Mouse (Mus musculus) midbrain, embryonic 11.5 days (tissue): ENCODE data around the gene Smim10l1. TPM values are rescaled to one million over a fixed set of nuclear protein-coding genes. Genes with fewer than 3 reads are reported as not detected.

ENCODE experiments used
- ATAC-seq: fragments of 200-750 bp; cut with Nextera tagmentation; 2 replicates; pipeline ENCODE4 v1.8.0; 2017; ENCODE audit warnings: moderate TSS enrichment, moderate library complexity; ENCODE audit not compliant: low FRiP score
- DNase-seq: peaks from one replicate; pipeline ENCODE4 v3.0.0; 2015; ENCODE audit warnings: low spot score; ENCODE audit errors: missing footprints
- H3K27ac ChIP-seq: fragments of 300-500 bp; sonication (generic); 2 replicates; pipeline ENCODE4 v1.5.1; 2014; ENCODE audit warnings: low read depth, low read length
- H3K27me3 ChIP-seq: fragments of 300-500 bp; sonication (generic); 2 replicates; pipeline ENCODE4 v1.6.1; 2014; ENCODE audit warnings: mild to moderate bottlenecking, low read length, moderate library complexity, mixed read lengths; ENCODE audit not compliant: control insufficient read depth, insufficient read depth
- H3K36me3 ChIP-seq: fragments of 300-500 bp; sonication (generic); 2 replicates; pipeline ENCODE4 v1.6.1; 2014; ENCODE audit warnings: mild to moderate bottlenecking, low read length, moderate library complexity, mixed read lengths; ENCODE audit not compliant: control insufficient read depth, insufficient read depth
- H3K4me1 ChIP-seq: fragments of 300-500 bp; sonication (generic); 2 replicates; pipeline ENCODE4 v1.6.1; 2014; ENCODE audit warnings: low read length; ENCODE audit not compliant: control insufficient read depth, insufficient read depth
- H3K4me2 ChIP-seq: fragments of 300-500 bp; sonication (generic); 2 replicates; pipeline ENCODE4 v1.6.1; 2014; ENCODE audit warnings: mild to moderate bottlenecking, moderate library complexity
- H3K4me3 ChIP-seq: fragments of 300-500 bp; sonication (generic); 2 replicates; pipeline ENCODE4 v1.5.1; 2014; ENCODE audit warnings: low read depth, low read length
- H3K9ac ChIP-seq: fragments of 300-500 bp; sonication (generic); 2 replicates; pipeline ENCODE4 v1.6.1; 2014; ENCODE audit warnings: low read length
- H3K9me3 ChIP-seq: fragments of 300-500 bp; sonication (generic); 2 replicates; pipeline ENCODE4 v1.6.1; 2016; ENCODE audit warnings: low read length; ENCODE audit not compliant: control insufficient read depth
- WGBS: fragments of 180-500 bp; shearing (Covaris S2); extraction: QIAGEN DNeasy Blood & Tissue Kit; methylation state at CpG from one replicate; pipeline ENCODE4 v1.1.7; 2014; 5-methylcytosine and 5-hydroxymethylcytosine counted together
- polyA plus RNA-seq: library from polyadenylated mRNA; unstranded; fragments of >200 nt; fragmentation: Nextera tagmentation; extraction: Ambion mirVana; gene quantifications from 2 replicates; pipeline ENCODE4 v1.2.1, GENCODE M21; 2014

Smim10l1 gene
- 81.3 and 88.2 TPM in 2 replicates for polyA plus RNA-seq

DNA sequence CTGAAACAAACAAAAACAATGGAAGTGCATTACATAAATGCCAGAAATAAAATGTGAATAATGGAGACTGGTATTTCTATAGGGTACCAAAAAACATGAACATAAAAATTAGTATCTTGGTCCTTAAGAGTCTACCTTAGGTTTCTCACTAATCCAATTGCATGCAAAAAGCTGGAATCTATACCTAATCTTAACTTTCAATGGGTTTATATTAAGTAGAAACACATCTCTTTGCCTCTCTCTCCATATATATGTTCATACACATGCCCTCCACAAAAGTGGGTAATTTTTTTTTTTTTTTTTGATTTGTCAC lies at the start of gene Smim10l1:
Gene Smim10l1, plus strand, starts transcription at position 301 of the 313 bp plus-strand sequence.
- H3K27ac ChIP-seq: peak within 1 kb of the TSS; percentile 97
- H3K4me3 ChIP-seq: peak within 1 kb of the TSS; percentile 78
- H3K36me3 ChIP-seq: no peaks in the 10 kb centered on the region
- DNase-seq (no peak), ATAC-seq (no peak)
- H3K4me2 ChIP-seq: peak within 1 kb of the TSS; percentile 51
- peaks cover 2% of the 10 kb centered on the region; the same call in 1 of the 2 replicates for H3K4me1 ChIP-seq
- peak within 1 kb of the TSS; percentile 96 for H3K9ac ChIP-seq
- no peaks in the 10 kb centered on the region for H3K9me3 ChIP-seq
- no peaks in the 10 kb centered on the region for H3K27me3 ChIP-seq

GRCm38 (mm10) chr6:133055716-133056115 lies 49.0 kb upstream of the Smim10l1 start, which contains the start of gene Tas2r140:
Tas2r140 (minus strand) TSS chr6:133055816.
- no peak within 1 kb of the TSS for H3K4me2 ChIP-seq
- no peaks in the 10 kb centered on the region for H3K27me3 ChIP-seq
- DNase-seq (no peak), ATAC-seq (no peak)
- H3K9ac ChIP-seq: no peak within 1 kb of the TSS
- H3K27ac ChIP-seq: no peak within 1 kb of the TSS
- no peaks in the 10 kb centered on the region for H3K4me1 ChIP-seq
- no peaks in the 10 kb centered on the region for H3K36me3 ChIP-seq
- no peak within 1 kb of the TSS for H3K4me3 ChIP-seq
- no peaks in the 10 kb centered on the region for H3K9me3 ChIP-seq

- no peaks in the 10 kb centered on the region for H3K27me3 ChIP-seq
- H3K27ac ChIP-seq: no peak overlapping the region
- 72% methylated on average over 8 of the region's 8 CpGs for WGBS
- no peak for DNase-seq
- no peak overlapping the region for H3K4me2 ChIP-seq
- H3K4me1 ChIP-seq: no peaks in the 10 kb centered on the region
- ATAC-seq: no peak
- H3K36me3 ChIP-seq: no peaks in the 10 kb centered on the region
- H3K9ac ChIP-seq: no peak overlapping the region
- no peak overlapping the region for H3K4me3 ChIP-seq
- H3K9me3 ChIP-seq: no peaks in the 10 kb centered on the region
Measured at GRCm38 (mm10) chr6:133092226-133092625, 12.5 kb upstream of the Smim10l1 start.

DNA sequence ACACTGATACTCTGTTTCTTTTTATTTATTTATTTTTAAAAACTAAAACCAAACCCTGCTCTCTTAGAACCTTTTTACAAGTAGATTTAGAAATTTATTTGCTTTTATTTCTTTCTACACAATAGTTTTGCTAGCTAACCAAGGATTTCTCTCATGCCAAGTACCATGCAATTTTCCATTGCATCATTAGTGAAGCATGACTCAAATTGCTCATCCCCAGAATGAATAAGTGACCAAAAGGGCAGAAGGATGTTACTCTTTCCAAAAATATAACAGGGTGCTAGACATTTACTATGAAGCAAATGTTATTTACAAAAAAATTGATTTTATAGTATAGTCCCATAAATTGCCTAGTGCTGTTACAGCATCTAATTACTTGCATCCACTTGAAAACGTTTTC lies 2.3 kb upstream of the Smim10l1 start:
- no peak for ATAC-seq
- H3K4me1 ChIP-seq: peaks cover 2% of the 10 kb centered on the region; the same call in 1 of the 2 replicates
- no peak overlapping the region for H3K4me3 ChIP-seq
- no peak overlapping the region for H3K4me2 ChIP-seq
- H3K27ac ChIP-seq: no peak overlapping the region
- H3K27me3 ChIP-seq: no peaks in the 10 kb centered on the region
- H3K36me3 ChIP-seq: no peaks in the 10 kb centered on the region
- 59% methylated on average over 1 of the region's 1 CpGs for WGBS
- no peaks in the 10 kb centered on the region for H3K9me3 ChIP-seq
- DNase-seq: no peak
- no peak overlapping the region for H3K9ac ChIP-seq

GRCm38 (mm10) chr6:133104922-133105859 lies 482 bp downstream of the Smim10l1 start:
- under 1% methylated on average over 62 of the region's 62 CpGs for WGBS
- Histone ChIP-seq H3K9me3 (no peaks in the 10 kb centered on the region), H3K9ac (peak overlapping the region; percentile 96), H3K4me2 (peak overlapping the region; percentile 51), H3K4me1 (peaks cover 2% of the 10 kb centered on the region; the same call in 1 of the 2 replicates), H3K4me3 (peak overlapping the region; percentile 78), H3K27ac (peak overlapping the region; percentile 97), H3K27me3 (no peaks in the 10 kb centered on the region), H3K36me3 (no peaks in the 10 kb centered on the region)
- DNase-seq (peak; percentile 97), ATAC-seq (peak; percentile 97)

Other genes starting within 250 kb of the Smim10l1 start
- not detected in 2 replicates for gene Tas2r116, start 249.5 kb upstream of the Smim10l1 start, polyA plus RNA-seq
- not detected in 2 replicates for gene Tas2r110, start 236.9 kb upstream of the Smim10l1 start, polyA plus RNA-seq
- gene Tas2r113, start 211.9 kb upstream of the Smim10l1 start, polyA plus RNA-seq: not detected in 2 replicates
- not detected in 2 replicates for gene Tas2r125, start 195.3 kb upstream of the Smim10l1 start, polyA plus RNA-seq
- gene Tas2r129, start 153.8 kb upstream of the Smim10l1 start, polyA plus RNA-seq: not detected in 2 replicates
- not detected in 2 replicates for gene Tas2r131, start 147.0 kb upstream of the Smim10l1 start, polyA plus RNA-seq
- not detected in 2 replicates for gene Tas2r109, start 123.9 kb upstream of the Smim10l1 start, polyA plus RNA-seq
- gene Tas2r103, start 67.8 kb upstream of the Smim10l1 start, polyA plus RNA-seq: not detected in 2 replicates
- gene Tas2r140, start 49.1 kb upstream of the Smim10l1 start, polyA plus RNA-seq: not detected in 2 replicates
- not detected in 2 replicates for gene 5530400C23Rik, start 187.3 kb downstream of the Smim10l1 start, polyA plus RNA-seq